Mouse (Mus musculus) G1E (cell line): ENCODE data around the gene Ntrk3. TPM values are rescaled to one million over a fixed set of nuclear protein-coding genes. Genes with fewer than 3 reads are reported as not detected.

Experiments used
- ATAC-seq: 2 replicates; pipeline ENCODE4 v1.8.0; 2016; ENCODE audit warnings: mild to moderate bottlenecking; ENCODE audit not compliant: insufficient number of reproducible peaks, poor library complexity, low FRiP score, severe bottlenecking; ENCODE audit errors: extremely low read depth
- DNase-seq: peaks from one replicate; pipeline ENCODE4 v3.0.0; 2012; ENCODE audit warnings: low spot score
- H3K27me3 ChIP-seq: 2 replicates; pipeline ENCODE4 v1.6.1; 2012; ENCODE audit warnings: mild to moderate bottlenecking, low read length, inconsistent platforms; ENCODE audit not compliant: insufficient read depth
- H3K36me3 ChIP-seq: replicated peaks from 2 replicates; pipeline ENCODE3; 2012; ENCODE audit warnings: mild to moderate bottlenecking, inconsistent platforms
- H3K4me1 ChIP-seq: 2 replicates; pipeline ENCODE4 v1.6.1; 2012; ENCODE audit warnings: low read depth, low read length, inconsistent platforms, mixed read lengths; ENCODE audit not compliant: insufficient read depth
- H3K4me3 ChIP-seq: 2 replicates; pipeline ENCODE4 v1.5.1; 2012; ENCODE audit warnings: low read depth, mild to moderate bottlenecking, inconsistent platforms, low read length, moderate library complexity, mixed read lengths
- H3K9me3 ChIP-seq: replicated peaks from 2 replicates; pipeline ENCODE4 v1.6.1; 2012; ENCODE audit warnings: inconsistent platforms
- CTCF ChIP-seq: IDR thresholded peaks from 2 replicates; pipeline ENCODE4 v1.5.1; 2012; ENCODE audit warnings: low read depth, low read length, inconsistent platforms, mixed read lengths
- GATA1 ChIP-seq: IDR thresholded peaks from 2 replicates; pipeline ENCODE4 v1.6.1; 2012; ENCODE audit warnings: borderline replicate concordance, low read length, inconsistent platforms, mixed read lengths
- GATA2 ChIP-seq: IDR thresholded peaks from 2 replicates; pipeline ENCODE4 v1.6.1; 2012; ENCODE audit warnings: low read depth, low read length, inconsistent platforms, borderline replicate concordance
- POLR2AphosphoS5 ChIP-seq: IDR thresholded peaks from 2 replicates; pipeline ENCODE4 v1.6.1; 2012; ENCODE audit warnings: low read depth, low read length, inconsistent platforms; ENCODE audit not compliant: insufficient replicate concordance
- TAL1 ChIP-seq: conservative IDR thresholded peaks from 2 replicates; pipeline ENCODE4 v1.6.1; 2012; ENCODE audit warnings: low read depth, low read length, inconsistent platforms, mixed read lengths
- polyA plus RNA-seq: library from polyadenylated mRNA; stranded (reverse); fragments of >175 nt; gene quantifications from 2 replicates; pipeline ENCODE4 v1.2.3, GENCODE M21; 2012
- total RNA-seq, 2 experiments: library from RNA; stranded (forward) in 1 of 2; stranded (reverse) in 1 of 2; fragments of 200-1000 nt in 1 of 2; fragments of >200 nt in 1 of 2; fragmentation: Nextera tagmentation in 1 of 2; gene quantifications; 2 replicates each; pipeline ENCODE4 v1.2.3; 2014 to 2017

Ntrk3 gene
- total and polyA plus RNA-seq, 3 experiments = 0.27 TPM; not detected in 2

DNA sequence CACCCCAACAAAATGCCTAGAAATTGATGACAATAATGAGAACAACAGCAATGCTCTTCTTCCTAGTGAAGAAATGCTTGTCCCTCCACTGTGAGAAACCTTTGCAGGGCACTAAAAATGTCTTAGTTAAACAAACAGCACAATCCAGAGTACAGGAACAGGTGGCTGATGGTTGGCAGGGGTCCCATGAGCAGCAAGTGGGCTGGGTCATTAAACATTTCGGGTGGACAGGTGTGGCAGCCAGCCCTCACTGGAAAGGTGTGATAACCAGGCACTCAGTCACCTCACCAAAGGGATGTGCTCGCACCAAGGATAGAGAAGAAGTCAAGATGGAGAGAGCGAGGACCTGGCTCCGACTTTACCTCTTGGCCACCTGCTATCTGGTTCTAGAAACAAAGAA lies 306.2 kb downstream of the Ntrk3 start:
- DNase-seq (no peak), ATAC-seq (no peak)
- H3K36me3 ChIP-seq = no peaks in the 10 kb centered on the region
- H3K27me3 ChIP-seq = no peaks in the 10 kb centered on the region
- H3K9me3 ChIP-seq = peaks cover 20% of the 10 kb centered on the region
- TF ChIP-seq CTCF = no peak
- TF ChIP-seq POLR2AphosphoS5 = no peak
- TF ChIP-seq TAL1 = no peak
- no peak for TF ChIP-seq GATA2
- TF ChIP-seq GATA1 = no peak
- H3K4me1 ChIP-seq = no peaks in the 10 kb centered on the region
- H3K4me3 ChIP-seq = no peak overlapping the region

GRCm38 (mm10) chr7:78412172-78412571 lies 325.6 kb downstream of the Ntrk3 start:
- H3K27me3 ChIP-seq = no peaks in the 10 kb centered on the region
- no peak overlapping the region for H3K4me3 ChIP-seq
- DNase-seq (no peak), ATAC-seq (no peak)
- no peaks in the 10 kb centered on the region for H3K36me3 ChIP-seq
- no peaks in the 10 kb centered on the region for H3K4me1 ChIP-seq
- no peak for TF ChIP-seq TAL1
- H3K9me3 ChIP-seq = peaks cover 9% of the 10 kb centered on the region

GRCm38 (mm10) chr7:78409970-78410369 lies 327.8 kb downstream of the Ntrk3 start:
- TF ChIP-seq GATA2 (no peak), CTCF (no peak), TAL1 (no peak), POLR2AphosphoS5 (no peak), GATA1 (no peak)
- no peaks in the 10 kb centered on the region for H3K4me1 ChIP-seq
- H3K9me3 ChIP-seq = peaks cover 19% of the 10 kb centered on the region
- H3K27me3 ChIP-seq = no peaks in the 10 kb centered on the region
- no peaks in the 10 kb centered on the region for H3K36me3 ChIP-seq
- no peak for ATAC-seq
- no peak for DNase-seq
- H3K4me3 ChIP-seq = no peak overlapping the region

DNA sequence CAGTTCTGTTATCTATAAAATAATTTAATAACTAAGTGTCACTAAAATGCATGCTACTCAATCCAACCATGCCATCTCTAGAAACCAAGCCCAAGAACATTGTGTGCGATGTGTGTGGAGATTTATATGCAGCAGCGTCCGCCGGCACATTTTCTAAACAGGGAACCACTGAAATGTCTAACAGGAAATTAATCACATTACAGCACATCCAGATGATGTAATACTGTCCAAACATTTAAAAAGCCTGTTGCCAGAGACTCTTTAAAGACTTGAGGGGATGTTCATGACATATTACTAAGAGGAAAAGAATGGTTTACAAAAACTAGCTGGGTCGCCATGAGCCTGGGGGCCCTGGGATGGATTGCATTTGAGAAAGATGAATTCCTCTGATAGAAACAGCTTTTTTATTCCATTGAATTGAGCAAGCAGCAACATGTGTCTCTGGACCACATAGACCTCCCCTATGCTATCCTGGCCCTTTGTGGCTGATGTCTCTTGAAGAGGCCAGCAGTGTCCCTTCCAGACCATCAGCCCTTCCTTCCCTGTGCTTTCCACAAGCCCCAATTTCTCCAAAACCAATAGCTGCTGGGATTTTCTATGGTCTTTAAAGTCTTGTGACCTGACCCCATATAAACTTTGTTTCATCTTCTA lies 331.0 kb downstream of the Ntrk3 start:
- TF ChIP-seq POLR2AphosphoS5 = no peak
- no peaks in the 10 kb centered on the region for H3K4me1 ChIP-seq
- peaks cover 40% of the 10 kb centered on the region for H3K9me3 ChIP-seq
- H3K36me3 ChIP-seq = no peaks in the 10 kb centered on the region
- no peak overlapping the region for H3K4me3 ChIP-seq
- H3K27me3 ChIP-seq = no peaks in the 10 kb centered on the region
- ATAC-seq (no peak), DNase-seq (no peak)

DNA sequence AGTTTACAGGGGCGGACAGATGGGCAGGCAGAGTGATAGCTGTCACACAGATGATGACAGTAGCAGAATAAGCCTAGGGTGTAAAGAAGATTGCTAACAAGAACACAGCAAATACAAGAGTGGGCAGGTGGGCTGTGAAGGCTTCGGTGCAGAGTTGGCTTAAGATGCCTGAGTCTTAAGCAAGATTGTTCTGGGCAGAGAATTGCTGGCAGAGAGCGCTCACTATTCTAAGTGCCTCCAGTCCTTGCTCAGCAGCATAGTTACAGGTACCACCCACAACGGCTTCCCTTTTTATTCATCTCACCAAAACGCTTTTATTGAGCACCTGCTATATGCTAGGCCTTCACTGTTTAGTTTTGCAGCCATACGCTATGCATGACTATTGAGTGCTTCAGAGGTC lies 333.3 kb downstream of the Ntrk3 start:
- ATAC-seq (no peak), DNase-seq (no peak)
- Histone ChIP-seq H3K9me3 (peaks cover 41% of the 10 kb centered on the region), H3K36me3 (no peaks in the 10 kb centered on the region), H3K4me1 (no peaks in the 10 kb centered on the region), H3K27me3 (no peaks in the 10 kb centered on the region), H3K4me3 (no peak overlapping the region)
- TF ChIP-seq POLR2AphosphoS5 (no peak), TAL1 (no peak), GATA2 (no peak), CTCF (no peak), GATA1 (no peak)

DNA sequence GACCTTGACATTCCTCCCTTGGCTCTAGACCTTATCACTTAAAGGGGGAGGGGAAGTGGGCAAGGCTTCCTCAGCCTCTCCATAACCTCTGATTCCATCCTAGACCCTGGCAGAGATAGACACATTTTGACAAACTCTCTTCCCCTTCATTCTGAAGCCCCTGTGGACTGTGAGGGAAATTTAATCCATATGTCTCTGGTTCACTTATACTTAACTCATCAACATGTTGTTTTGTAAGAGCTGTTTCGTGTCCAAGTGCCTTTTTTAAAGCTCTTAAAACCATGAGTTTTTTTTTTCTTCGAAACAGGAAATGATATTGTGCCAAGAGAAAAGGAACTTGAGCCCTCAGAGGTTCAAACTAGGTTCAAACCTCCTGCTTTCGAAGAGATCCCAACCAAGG lies 335.3 kb downstream of the Ntrk3 start:
- H3K4me1 ChIP-seq = no peaks in the 10 kb centered on the region
- H3K36me3 ChIP-seq = no peaks in the 10 kb centered on the region
- no peak for ATAC-seq
- no peaks in the 10 kb centered on the region for H3K27me3 ChIP-seq
- no peak for TF ChIP-seq GATA2
- TF ChIP-seq CTCF = no peak
- TF ChIP-seq GATA1 = no peak
- no peak for TF ChIP-seq POLR2AphosphoS5
- TF ChIP-seq TAL1 = no peak
- no peak for DNase-seq
- H3K4me3 ChIP-seq = no peak overlapping the region
- peaks cover 45% of the 10 kb centered on the region for H3K9me3 ChIP-seq

DNA sequence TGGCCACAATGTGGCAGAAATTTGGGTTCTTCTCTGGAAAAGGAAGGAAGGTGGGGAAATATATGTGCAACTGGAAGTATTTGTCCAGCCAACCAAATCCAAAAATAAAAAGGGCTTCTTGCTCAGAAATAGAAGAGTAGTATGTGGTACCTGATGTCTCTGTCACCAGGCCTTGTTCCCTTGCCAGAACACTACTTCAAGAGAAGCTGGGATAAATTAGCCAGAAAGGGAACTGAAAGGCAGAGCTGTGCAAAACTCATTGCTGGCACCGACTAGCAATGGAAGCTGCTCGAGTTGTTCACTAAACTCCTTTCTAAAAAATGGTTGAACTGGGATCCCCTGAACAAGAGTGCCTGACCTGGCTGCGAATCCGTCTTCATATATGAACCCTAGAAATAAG lies 337.6 kb downstream of the Ntrk3 start:
- no peaks in the 10 kb centered on the region for H3K36me3 ChIP-seq
- no peaks in the 10 kb centered on the region for H3K4me1 ChIP-seq
- H3K27me3 ChIP-seq = no peaks in the 10 kb centered on the region
- no peak for TF ChIP-seq GATA1
- no peak for TF ChIP-seq TAL1
- no peak for TF ChIP-seq POLR2AphosphoS5
- no peak for TF ChIP-seq CTCF
- no peak for TF ChIP-seq GATA2
- peaks cover 42% of the 10 kb centered on the region for H3K9me3 ChIP-seq
- DNase-seq (no peak), ATAC-seq (no peak)
- H3K4me3 ChIP-seq = no peak overlapping the region
